Mouse (Mus musculus): ENCODE results near the gene Pde4d.
"Not testable (repeated sequence)": the region's sequence is repeated elsewhere in the genome, so short reads cannot be mapped to it uniquely, and the experiment has no call there.

Gene Pde4d

GRCm38 (mm10) chr13:108715029-108715428 is 265.3 kb downstream of the Pde4d start:
- DNase-seq: no peak

GRCm38 (mm10) chr13:108722234-108722633 is 272.5 kb downstream of the Pde4d start:
- peak; percentile 34 for DNase-seq

GRCm38 (mm10) chr13:108734356-108734755 is 284.6 kb downstream of the Pde4d start:
- DNase-seq: not testable (repeated sequence)

- DNase-seq: no peak
Measured at GRCm38 (mm10) chr13:108751155-108751840, 301.6 kb downstream of the Pde4d start.

GRCm38 (mm10) chr13:108757477-108757876 is 307.7 kb downstream of the Pde4d start:
- no peak for DNase-seq

GRCm38 (mm10) chr13:108758331-108758730 is 308.6 kb downstream of the Pde4d start:
- DNase-seq: no peak

- no peak for DNase-seq
Measured at GRCm38 (mm10) chr13:108759140-108759539, 309.4 kb downstream of the Pde4d start.

- DNase-seq: no peak
Measured at GRCm38 (mm10) chr13:108763295-108763694, 313.5 kb downstream of the Pde4d start.

GRCm38 (mm10) chr13:108766020-108766727 is 316.4 kb downstream of the Pde4d start:
- peak; percentile 10 for DNase-seq

GRCm38 (mm10) chr13:108769465-108770056 is 319.8 kb downstream of the Pde4d start:
- DNase-seq: no peak

- no peak for DNase-seq
Measured at GRCm38 (mm10) chr13:108772386-108772785, 322.6 kb downstream of the Pde4d start.

- DNase-seq: peak; percentile 3
Measured at GRCm38 (mm10) chr13:108774981-108775380, 325.2 kb downstream of the Pde4d start.

- DNase-seq: no peak
Measured at GRCm38 (mm10) chr13:108775882-108776281, 326.1 kb downstream of the Pde4d start.

GRCm38 (mm10) chr13:108797620-108798019 is 347.9 kb downstream of the Pde4d start:
- DNase-seq: not testable (repeated sequence)

GRCm38 (mm10) chr13:108809191-108809590 is 359.4 kb downstream of the Pde4d start:
- no peak for DNase-seq

- peak; percentile 31 for DNase-seq
Measured at GRCm38 (mm10) chr13:108812956-108813355, 363.2 kb downstream of the Pde4d start.

- no peak for DNase-seq
Measured at GRCm38 (mm10) chr13:108819846-108820408, 370.2 kb downstream of the Pde4d start.

- DNase-seq: no peak
Measured at GRCm38 (mm10) chr13:108820487-108820886, 370.7 kb downstream of the Pde4d start.

GRCm38 (mm10) chr13:108821270-108821669 is 371.5 kb downstream of the Pde4d start:
- DNase-seq: no peak

GRCm38 (mm10) chr13:108824638-108825310 is 375.0 kb downstream of the Pde4d start:
- no peak for DNase-seq

- no peak for DNase-seq
Measured at GRCm38 (mm10) chr13:108825501-108825900, 375.8 kb downstream of the Pde4d start.

- DNase-seq: no peak
Measured at GRCm38 (mm10) chr13:108834197-108834596, 384.4 kb downstream of the Pde4d start.

- DNase-seq: no peak
Measured at GRCm38 (mm10) chr13:108836314-108836713, 386.6 kb downstream of the Pde4d start.

Data from lung, postnatal 14 days (tissue).